Mouse (Mus musculus) WW6 (cell line): ENCODE results near the gene Snrpb2.

Experiments used
- DNase-seq: peaks from one replicate; pipeline ENCODE4 v3.0.0-alpha.2; 2013; ENCODE audit warnings: low read depth, low spot score

The Snrpb2 gene

GRCm38 (mm10) chr2:143093726-143094125 is 30.9 kb downstream of the Snrpb2 start:
- no peak for DNase-seq

GRCm38 (mm10) chr2:143094761-143095160 is 31.9 kb downstream of the Snrpb2 start:
- no peak for DNase-seq

GRCm38 (mm10) chr2:143097170-143097569 is 34.3 kb downstream of the Snrpb2 start:
- no peak for DNase-seq

- no peak for DNase-seq
Observed at GRCm38 (mm10) chr2:143113859-143114258, 51.0 kb downstream of the Snrpb2 start.

- DNase-seq, result no peak
Observed at GRCm38 (mm10) chr2:143114716-143115115, 51.9 kb downstream of the Snrpb2 start.

GRCm38 (mm10) chr2:143117453-143117852 is 54.6 kb downstream of the Snrpb2 start:
- DNase-seq, result peak; percentile 56

- no peak for DNase-seq
Observed at GRCm38 (mm10) chr2:143118221-143118620, 55.4 kb downstream of the Snrpb2 start.
